Mouse (Mus musculus) liver, embryonic 14.5 days (tissue): Measurements from ENCODE around the gene Olfr656. TPM values are rescaled to one million over a fixed set of nuclear protein-coding genes. Genes with fewer than 3 reads are reported as not detected.

Experiments
- ATAC-seq: fragments of 200-750 bp; cut with Nextera tagmentation; 2 replicates; pipeline ENCODE4 v1.8.0; 2017; ENCODE audit warnings: moderate number of reproducible peaks, mild to moderate bottlenecking, moderate library complexity; ENCODE audit not compliant: insufficient read depth
- DNase-seq, 3 experiments: peaks; one replicate each; pipeline ENCODE4 v3.0.0-alpha.2; 2012 to 2013; ENCODE audit warnings: low read depth in 3 of 3, low spot score in 3 of 3
- H3K27ac ChIP-seq: fragments of 300-500 bp; sonication (generic); 2 replicates; pipeline ENCODE4 v1.5.1; 2014; ENCODE audit warnings: moderate library complexity, mild to moderate bottlenecking, control low read depth, inconsistent platforms
- H3K27me3 ChIP-seq: fragments of 300-500 bp; sonication (generic); 2 replicates; pipeline ENCODE4 v1.6.1; 2014; ENCODE audit warnings: mild to moderate bottlenecking, low read length, moderate library complexity; ENCODE audit not compliant: control insufficient read depth, insufficient read depth
- H3K36me3 ChIP-seq: fragments of 300-500 bp; sonication (generic); replicated peaks from 2 replicates; pipeline ENCODE4 v1.6.1; 2014; ENCODE audit warnings: low read depth; ENCODE audit not compliant: control insufficient read depth, insufficient read depth
- H3K4me1 ChIP-seq, 2 experiments: fragments of 200-500 bp in 1 of 2; fragments of 300-500 bp in 1 of 2; sonication (generic) in 1 of 2; replicated peaks; 2 replicates each; pipeline ENCODE4 v1.6.1; 2012 to 2014; ENCODE audit warnings: antibody characterized with exemption in 1 of 2, inconsistent platforms in 1 of 2, low read length in 1 of 2; ENCODE audit not compliant: control insufficient read depth in 2 of 2, insufficient read depth in 2 of 2
- H3K4me2 ChIP-seq: fragments of 300-500 bp; sonication (generic); 2 replicates; pipeline ENCODE4 v1.6.1; 2014; ENCODE audit warnings: low read depth, mild to moderate bottlenecking, control low read depth, moderate library complexity
- H3K4me3 ChIP-seq, 2 experiments: fragments of 200-500 bp in 1 of 2; fragments of 300-500 bp in 1 of 2; sonication (generic) in 1 of 2; 2 replicates each; pipeline ENCODE4 v1.5.1; 2012 to 2014; ENCODE audit warnings: low read depth in 2 of 2, low read length in 2 of 2, mild to moderate bottlenecking in 2 of 2, control low read depth in 1 of 2, inconsistent platforms in 1 of 2, moderate library complexity in 1 of 2; ENCODE audit not compliant: insufficient read depth in 1 of 2
- H3K9ac ChIP-seq: fragments of 300-500 bp; sonication (generic); replicated peaks from 2 replicates; pipeline ENCODE4 v1.6.1; 2014; ENCODE audit warnings: mild to moderate bottlenecking, control low read depth, moderate library complexity
- H3K9me3 ChIP-seq: fragments of 300-500 bp; sonication (generic); 2 replicates; pipeline ENCODE4 v1.6.1; 2016; ENCODE audit warnings: low read length, mixed read lengths; ENCODE audit not compliant: control insufficient read depth
- CTCF ChIP-seq: IDR thresholded peaks from 2 replicates; pipeline ENCODE4 v1.5.1; 2016; ENCODE audit warnings: antibody characterized with exemption, low read depth, control low read depth
- EP300 ChIP-seq: IDR thresholded peaks from 2 replicates; pipeline ENCODE4 v1.6.1; 2016; ENCODE audit warnings: antibody characterized with exemption, low read depth
- WGBS: fragments of 180-500 bp; shearing (Covaris S2); extraction: QIAGEN DNeasy Blood & Tissue Kit; methylation state at CpG from one replicate; pipeline ENCODE4 v1.1.7; 2014; ENCODE audit not compliant: insufficient replicate concordance; 5-methylcytosine and 5-hydroxymethylcytosine counted together
- polyA plus RNA-seq, 2 experiments: library from polyadenylated mRNA; depleted of rRNA in 1 of 2; stranded (reverse) in 1 of 2; unstranded in 1 of 2; fragments of >200 nt; fragmentation: Nextera tagmentation in 1 of 2; extraction: Ambion mirVana in 1 of 2; gene quantifications; 2 replicates each; pipeline versions ENCODE4 v1.2.1 to v1.2.3; 2012 to 2014

Olfr656 gene
- not detected in 2 replicates for polyA plus RNA-seq (2012; rRNA removed)
- polyA plus RNA-seq (2014; fragmentation: Nextera tagmentation; extraction: Ambion mirVana): not detected in 2 replicates

GRCm38 (mm10) chr7:104613655-104614054 is at the start of gene Olfr656:
Olfr656 (plus strand) TSS chr7:104613955.
- H3K4me1 ChIP-seq: no peaks in the 10 kb centered on the region
- no peak within 1 kb of the TSS for H3K4me3 ChIP-seq
- ATAC-seq: no peak
- no peak for DNase-seq
- H3K9me3 ChIP-seq: no peaks in the 10 kb centered on the region
- no peak within 1 kb of the TSS for H3K4me2 ChIP-seq
- TF ChIP-seq CTCF: no peak
- TF ChIP-seq EP300: no peak
- H3K36me3 ChIP-seq: no peaks in the 10 kb centered on the region
- H3K27me3 ChIP-seq: no peaks in the 10 kb centered on the region
- WGBS: 54% methylated on average over 4 of the region's 4 CpGs
- H3K9ac ChIP-seq: no peak within 1 kb of the TSS
- no peak within 1 kb of the TSS for H3K27ac ChIP-seq

GRCm38 (mm10) chr7:104577014-104577413 is 36.7 kb upstream of the Olfr656 start, which contains the start of gene Olfr653:
Olfr653 (plus strand) TSS chr7:104577314.
- WGBS: 39% methylated on average over 2 of the region's 2 CpGs
- no peak within 1 kb of the TSS for H3K27ac ChIP-seq
- no peak for TF ChIP-seq CTCF
- TF ChIP-seq EP300: no peak
- H3K36me3 ChIP-seq: no peaks in the 10 kb centered on the region
- ATAC-seq (no peak), DNase-seq (no peak)
- H3K9ac ChIP-seq: no peak within 1 kb of the TSS
- no peaks in the 10 kb centered on the region for H3K9me3 ChIP-seq
- H3K4me3 ChIP-seq: no peak within 1 kb of the TSS
- H3K27me3 ChIP-seq: no peaks in the 10 kb centered on the region
- no peak within 1 kb of the TSS for H3K4me2 ChIP-seq
- H3K4me1 ChIP-seq: no peaks in the 10 kb centered on the region

GRCm38 (mm10) chr7:104580846-104581245 is 32.9 kb upstream of the Olfr656 start:
- TF ChIP-seq EP300 (no peak), CTCF (no peak)
- 52% methylated on average over 4 of the region's 4 CpGs for WGBS
- Histone ChIP-seq H3K27ac (no peak overlapping the region), H3K4me1 (no peaks in the 10 kb centered on the region), H3K9me3 (no peaks in the 10 kb centered on the region), H3K4me2 (no peak overlapping the region), H3K9ac (no peak overlapping the region), H3K36me3 (no peaks in the 10 kb centered on the region), H3K4me3 (no peak overlapping the region), H3K27me3 (no peaks in the 10 kb centered on the region)
- DNase-seq (no peak), ATAC-seq (no peak)

GRCm38 (mm10) chr7:104581429-104581828 is 32.3 kb upstream of the Olfr656 start:
- H3K27me3 ChIP-seq: no peaks in the 10 kb centered on the region
- no peak for ATAC-seq
- TF ChIP-seq EP300 (no peak), CTCF (no peak)

GRCm38 (mm10) chr7:104586725-104587124 is 27.0 kb upstream of the Olfr656 start, which contains the start of gene Olfr654:
Olfr654 (plus strand) TSS chr7:104587025.
- Histone ChIP-seq H3K27me3 (no peaks in the 10 kb centered on the region), H3K4me2 (no peak within 1 kb of the TSS), H3K36me3 (no peaks in the 10 kb centered on the region), H3K27ac (no peak within 1 kb of the TSS), H3K4me3 (no peak within 1 kb of the TSS), H3K4me1 (no peaks in the 10 kb centered on the region), H3K9me3 (no peaks in the 10 kb centered on the region), H3K9ac (no peak within 1 kb of the TSS)
- TF ChIP-seq EP300 (no peak), CTCF (no peak)
- 56% methylated on average over 4 of the region's 4 CpGs for WGBS
- DNase-seq (no peak), ATAC-seq (no peak)

More at GRCm38 (mm10) chr7:104581429-104581828, 32.3 kb upstream of the Olfr656 start:
- no peak for DNase-seq
- H3K4me2 ChIP-seq: no peak overlapping the region
- WGBS: 63% methylated on average over 4 of the region's 4 CpGs
- H3K4me3 ChIP-seq: no peak overlapping the region
- no peaks in the 10 kb centered on the region for H3K9me3 ChIP-seq
- H3K36me3 ChIP-seq: no peaks in the 10 kb centered on the region
- no peak overlapping the region for H3K9ac ChIP-seq
- no peaks in the 10 kb centered on the region for H3K4me1 ChIP-seq
- H3K27ac ChIP-seq: no peak overlapping the region
